Mouse (Mus musculus) cerebellum, adult 2 months (tissue): Measurements from ENCODE around the gene Fbxo42. TPM values are rescaled to one million over a fixed set of nuclear protein-coding genes. Genes with fewer than 3 reads are reported as not detected.
"Not testable (repeated sequence)": the region's sequence is repeated elsewhere in the genome, so short reads cannot be mapped to it uniquely, and the experiment has no call there.

Experiments used
- DNase-seq, 2 experiments: peaks; one replicate each; pipeline ENCODE4 v3.0.0; 2021
- H3K27ac ChIP-seq: fragments of 200-500 bp; 2 replicates; pipeline ENCODE4 v1.5.1; 2012; ENCODE audit warnings: low read length, control low read depth, inconsistent platforms; ENCODE audit not compliant: insufficient read depth
- H3K27me3 ChIP-seq: fragments of 200-500 bp; 2 replicates; pipeline ENCODE4 v1.6.1; 2012; ENCODE audit warnings: inconsistent platforms, mild to moderate bottlenecking, low read length, moderate library complexity; ENCODE audit not compliant: control insufficient read depth, insufficient read depth
- H3K4me1 ChIP-seq: fragments of 200-500 bp; 2 replicates; pipeline ENCODE4 v1.6.1; 2011; ENCODE audit warnings: low read length; ENCODE audit not compliant: control insufficient read depth, insufficient read depth
- H3K4me3 ChIP-seq: fragments of 200-500 bp; replicated peaks from 2 replicates; pipeline ENCODE3; 2011; ENCODE audit warnings: mild to moderate bottlenecking, low read depth, low read length, control low read depth; ENCODE audit not compliant: insufficient read depth
- CTCF ChIP-seq: fragments of 200-500 bp; IDR thresholded peaks from 2 replicates; pipeline ENCODE4 v1.5.1; 2011; ENCODE audit warnings: low read depth, mild to moderate bottlenecking, control low read depth, low read length, moderate library complexity, borderline replicate concordance; ENCODE audit not compliant: insufficient read depth
- POLR2A ChIP-seq: fragments of 200-500 bp; IDR thresholded peaks from 2 replicates; pipeline ENCODE4 v1.6.1; 2011; ENCODE audit warnings: low read length, control low read depth, borderline replicate concordance; ENCODE audit not compliant: insufficient read depth
- WGBS: fragments of 180-500 bp; shearing (Covaris S2); methylation state at CpG from one replicate; pipeline ENCODE4 v1.1.7; 2018; 5-methylcytosine and 5-hydroxymethylcytosine counted together
- polyA plus RNA-seq: library from polyadenylated mRNA; depleted of rRNA; stranded (reverse); fragments of >200 nt; gene quantifications from 2 replicates; pipeline ENCODE4 v1.2.3, GENCODE M21; 2012

The Fbxo42 gene
- polyA plus RNA-seq, 1 experiment, result 21.1 TPM

- TF ChIP-seq POLR2A, result no peak
- no peak for TF ChIP-seq CTCF
- peaks cover 35% of the 10 kb centered on the region for H3K4me1 ChIP-seq
- WGBS, result 25% methylated on average over 6 of the region's 6 CpGs
- H3K4me3 ChIP-seq, result no peak overlapping the region
- DNase-seq, result peak; percentile 43 to 77
- H3K27me3 ChIP-seq, result no peaks in the 10 kb centered on the region
- H3K27ac ChIP-seq, result peak overlapping the region; percentile 74
Observed at GRCm38 (mm10) chr4:141130704-141131342, 16.9 kb upstream of the Fbxo42 start.

GRCm38 (mm10) chr4:141131531-141132061 is 16.1 kb upstream of the Fbxo42 start:
- Histone ChIP-seq H3K4me1 (peaks cover 39% of the 10 kb centered on the region), H3K27me3 (no peaks in the 10 kb centered on the region), H3K4me3 (no peak overlapping the region), H3K27ac (peak overlapping the region; percentile 74; the same call in 1 of the 2 replicates)
- 62% methylated on average over 5 of the region's 5 CpGs for WGBS
- DNase-seq, result no peak
- TF ChIP-seq CTCF (no peak), POLR2A (no peak)

- no peak for DNase-seq
- Histone ChIP-seq H3K27me3 (no peaks in the 10 kb centered on the region), H3K4me3 (no peak overlapping the region), H3K4me1 (peaks cover 42% of the 10 kb centered on the region), H3K27ac (no peak overlapping the region)
- TF ChIP-seq CTCF (no peak), POLR2A (no peak)
- WGBS, result 72% methylated on average over 8 of the region's 8 CpGs
Observed at GRCm38 (mm10) chr4:141132191-141132590, 15.5 kb upstream of the Fbxo42 start.

GRCm38 (mm10) chr4:141133227-141133626 is 14.5 kb upstream of the Fbxo42 start:
- H3K4me3 ChIP-seq, result no peak overlapping the region
- DNase-seq, result no peak
- TF ChIP-seq CTCF (no peak), POLR2A (no peak)
- WGBS, result 65% methylated on average over 8 of the region's 8 CpGs
- H3K27me3 ChIP-seq, result no peaks in the 10 kb centered on the region
- no peak overlapping the region for H3K27ac ChIP-seq
- peaks cover 45% of the 10 kb centered on the region for H3K4me1 ChIP-seq

- H3K4me1 ChIP-seq, result peaks cover 45% of the 10 kb centered on the region
- no peak for DNase-seq
- 20% methylated on average over 8 of the region's 8 CpGs for WGBS
- H3K27ac ChIP-seq, result peak overlapping the region; percentile 32; the same call in 1 of the 2 replicates
- H3K4me3 ChIP-seq, result no peak overlapping the region
- TF ChIP-seq CTCF (no peak), POLR2A (no peak)
- H3K27me3 ChIP-seq, result no peaks in the 10 kb centered on the region
Observed at GRCm38 (mm10) chr4:141134031-141134441, 13.7 kb upstream of the Fbxo42 start.

GRCm38 (mm10) chr4:141134751-141135530 is 12.8 kb upstream of the Fbxo42 start:
- Histone ChIP-seq H3K4me1 (peaks cover 38% of the 10 kb centered on the region), H3K27me3 (no peaks in the 10 kb centered on the region), H3K27ac (peak overlapping the region; percentile 57), H3K4me3 (no peak overlapping the region)
- TF ChIP-seq CTCF (no peak), POLR2A (no peak)
- 40% methylated on average over 20 of the region's 20 CpGs for WGBS
- peak; percentile 44 to 48 for DNase-seq

GRCm38 (mm10) chr4:141136126-141136525 is 11.6 kb upstream of the Fbxo42 start:
- no peak overlapping the region for H3K4me3 ChIP-seq
- H3K27ac ChIP-seq, result no peak overlapping the region
- no peak for DNase-seq
- no peaks in the 10 kb centered on the region for H3K27me3 ChIP-seq
- TF ChIP-seq POLR2A (no peak), CTCF (no peak)
- H3K4me1 ChIP-seq, result peaks cover 29% of the 10 kb centered on the region
- 56% methylated on average over 7 of the region's 7 CpGs for WGBS

GRCm38 (mm10) chr4:141137740-141138139 is 10.0 kb upstream of the Fbxo42 start:
- not testable (repeated sequence) for DNase-seq, H3K27ac ChIP-seq, H3K4me3 ChIP-seq, H3K27me3 ChIP-seq
- WGBS, result 62% methylated on average over 3 of the region's 3 CpGs
- H3K4me1 ChIP-seq, result peaks cover 20% of the 10 kb centered on the region
